Mouse (Mus musculus) neutrophil, adult 5-6 weeks (primary cell): ENCODE measurements around the gene Atp6v1f. TPM values are rescaled to one million over a fixed set of nuclear protein-coding genes. Genes with fewer than 3 reads are reported as not detected.

ENCODE experiments used
- ATAC-seq: fragments of 151-379, 151-347 bp; 2 replicates; pipeline ENCODE4 v1.8.0; 2017; ENCODE audit warnings: mild to moderate bottlenecking, moderate TSS enrichment; ENCODE audit not compliant: insufficient number of reproducible peaks, poor library complexity, low FRiP score, severe bottlenecking; ENCODE audit errors: extremely low read depth
- total RNA-seq: library from RNA; stranded (forward); fragments of 200-1000 nt; gene quantifications from 2 replicates; pipeline ENCODE4 v1.2.3, GENCODE M21; 2017

Gene Atp6v1f
- total RNA-seq, 1 experiment from 2014 or later = 99.2 TPM

- no peak for ATAC-seq
These were observed 40.2 kb downstream of the Atp6v1f start, which contains the start of gene Kcp for GRCm38 (mm10) chr6:29507447-29508309. TSS of gene Kcp (minus strand) at chr6:29507952.

- no peak for ATAC-seq
These were observed 41.6 kb downstream of the Atp6v1f start for GRCm38 (mm10) chr6:29509086-29509485.

- peak; percentile 36; the same call in 1 of the 2 replicates for ATAC-seq
These were observed 45.8 kb downstream of the Atp6v1f start for GRCm38 (mm10) chr6:29513284-29513683.

- ATAC-seq = peak; percentile 88
These were observed 49.6 kb downstream of the Atp6v1f start for GRCm38 (mm10) chr6:29517139-29517538.

Other genes starting within 250 kb of the Atp6v1f start
- 1.7 and 4.4 TPM in 2 replicates for gene Hilpda, start 195.2 kb upstream of the Atp6v1f start, total RNA-seq
- 1.4 TPM in 1 of 2 replicates, not detected in the other for gene Fam71f2, start 188.1 kb upstream of the Atp6v1f start, total RNA-seq
- gene Fam71f1, start 148.6 kb upstream of the Atp6v1f start, total RNA-seq = not detected in 2 replicates
- 53.7 and 63.9 TPM in 2 replicates for gene Calu, start 119.6 kb upstream of the Atp6v1f start, total RNA-seq
- not detected in 2 replicates for gene Opn1sw, start 79.2 kb upstream of the Atp6v1f start, total RNA-seq
- gene Ccdc136, start 71.4 kb upstream of the Atp6v1f start, total RNA-seq = 0.49 TPM in 1 of 2 replicates, not detected in the other
- gene Flnc, start 34.5 kb upstream of the Atp6v1f start, total RNA-seq = not detected in 2 replicates
- gene Atp6v1fnb, start 3.7 kb downstream of the Atp6v1f start, total RNA-seq = 5.1 and 7.6 TPM in 2 replicates
- 0.12 TPM in 1 of 2 replicates, not detected in the other for gene Kcp, start 40.2 kb downstream of the Atp6v1f start, total RNA-seq
- gene Irf5, start 58.9 kb downstream of the Atp6v1f start, total RNA-seq = 154 and 179 TPM in 2 replicates
- gene Tnpo3, start 142.2 kb downstream of the Atp6v1f start, total RNA-seq = 82.1 and 95.6 TPM in 2 replicates
- gene Tspan33, start 226.5 kb downstream of the Atp6v1f start, total RNA-seq = 2.0 and 2.2 TPM in 2 replicates